Mouse (Mus musculus): ENCODE data around the gene Midn.

- no peak for TF ChIP-seq CTCF (IDR thresholded peaks at IDR 0.05; ENCODE audit: control insufficient read depth, insufficient read depth, low read length)
- no peak for TF ChIP-seq POLR2A (IDR thresholded peaks at IDR 0.05; ENCODE audit: borderline replicate concordance, control insufficient read depth, low read depth, low read length)
Measured at GRCm38 (mm10) chr10:80188453-80189024, 40.5 kb downstream of the Midn start.
